Mouse (Mus musculus) v-Abl transformed pro-B cells (cell line): Measurements from ENCODE around the gene Hivep3.

Experiments used
- in situ Hi-C, 2 experiments: fragments of 400-800 bp; cut with MboI; formaldehyde crosslinking; loops; one replicate each; pipeline ENCODE4 v1.15.1; 2025; ENCODE audit not compliant: unreplicated experiment in 2 of 2

Hivep3 gene

DNA sequence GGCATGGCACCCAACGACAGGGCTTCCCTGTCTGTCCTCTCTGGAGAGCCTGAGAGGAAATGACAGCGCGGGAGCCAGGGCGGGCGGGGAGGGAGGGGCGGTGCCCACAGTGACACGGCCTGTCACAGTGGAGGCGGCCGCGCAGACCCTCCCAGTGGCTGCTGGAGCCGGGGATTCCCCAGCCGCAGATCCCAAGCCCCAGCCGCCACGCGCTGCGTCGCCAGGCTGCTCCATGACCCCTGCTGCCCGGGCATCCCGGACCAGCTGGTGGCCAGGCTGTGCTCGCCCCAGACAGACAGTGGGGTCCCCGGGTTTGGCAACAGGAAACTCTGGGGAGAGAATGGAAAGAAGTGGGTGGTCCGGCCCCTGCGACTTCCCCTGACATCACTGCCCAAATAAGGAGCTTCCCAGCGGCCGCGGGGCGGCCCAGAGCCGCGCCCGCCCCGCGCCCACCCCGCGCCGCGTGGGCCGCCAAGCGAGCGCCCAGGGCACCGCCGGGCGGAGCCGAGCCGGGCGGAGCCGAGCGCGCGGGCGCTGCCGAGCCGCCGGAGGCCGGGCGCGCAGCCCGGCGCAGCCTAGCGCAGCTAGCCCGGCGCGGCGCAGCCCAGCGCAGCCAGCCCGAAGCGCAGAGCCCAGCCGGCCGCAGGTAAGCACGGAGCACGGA lies 298.9 kb downstream of the Hivep3 start:
- in situ Hi-C loops = loop anchor here in 1 of 2 experiments (5.0 kb wide), 1 partner anchor 70 kb away; no protein-coding TSS in a partner anchor

GRCm38 (mm10) chr4:120032984-120033355 lies 299.4 kb downstream of the Hivep3 start:
- in situ Hi-C loops = loop anchor here in 1 of 2 experiments (5.0 kb wide), 1 partner anchor 71 kb away; no protein-coding TSS in a partner anchor

DNA sequence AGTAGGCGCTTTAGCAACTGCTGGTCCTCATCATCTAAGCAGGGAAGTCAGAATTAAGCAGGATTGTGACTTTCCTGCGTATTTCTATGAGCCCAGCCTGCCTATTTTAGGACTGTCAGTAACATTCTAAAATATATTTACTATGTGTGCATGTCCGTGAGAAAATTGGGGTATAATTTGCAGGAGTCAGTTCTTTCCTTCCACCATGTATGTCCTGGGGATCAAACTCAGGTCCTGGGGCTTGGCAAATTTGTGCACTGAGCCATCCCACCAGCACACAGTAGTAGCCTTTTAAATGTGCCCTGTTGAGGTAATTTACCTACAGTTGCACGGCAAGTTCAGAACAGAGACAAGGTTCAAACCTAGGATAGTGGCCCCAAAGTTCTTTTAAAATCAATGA lies 302.7 kb downstream of the Hivep3 start:
- in situ Hi-C loops = no loop called here

DNA sequence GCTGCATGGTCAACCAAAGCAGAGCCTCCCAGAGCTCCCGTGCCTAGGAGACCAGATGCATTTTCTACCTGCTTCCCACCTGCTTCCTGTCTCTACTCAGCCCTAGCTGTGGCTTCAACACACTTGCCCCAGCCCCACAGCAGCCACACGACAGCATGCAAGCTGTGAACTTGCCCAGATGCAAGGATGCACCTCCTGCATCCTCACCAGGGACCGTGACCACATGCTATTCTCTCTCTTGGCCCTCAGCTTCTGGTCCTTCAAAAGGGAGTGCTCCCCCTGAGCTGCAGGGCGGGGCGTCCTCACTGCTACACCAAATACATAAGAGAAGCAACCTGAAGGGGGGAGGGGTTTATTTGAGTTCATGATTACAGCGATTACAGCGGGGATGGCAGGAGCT lies 303.4 kb downstream of the Hivep3 start:
- in situ Hi-C loops = no loop called here

- in situ Hi-C loops = no loop called here
These were observed 307.9 kb downstream of the Hivep3 start for GRCm38 (mm10) chr4:120041520-120041919.

GRCm38 (mm10) chr4:120042480-120042879 lies 308.9 kb downstream of the Hivep3 start:
- in situ Hi-C loops = no loop called here

DNA sequence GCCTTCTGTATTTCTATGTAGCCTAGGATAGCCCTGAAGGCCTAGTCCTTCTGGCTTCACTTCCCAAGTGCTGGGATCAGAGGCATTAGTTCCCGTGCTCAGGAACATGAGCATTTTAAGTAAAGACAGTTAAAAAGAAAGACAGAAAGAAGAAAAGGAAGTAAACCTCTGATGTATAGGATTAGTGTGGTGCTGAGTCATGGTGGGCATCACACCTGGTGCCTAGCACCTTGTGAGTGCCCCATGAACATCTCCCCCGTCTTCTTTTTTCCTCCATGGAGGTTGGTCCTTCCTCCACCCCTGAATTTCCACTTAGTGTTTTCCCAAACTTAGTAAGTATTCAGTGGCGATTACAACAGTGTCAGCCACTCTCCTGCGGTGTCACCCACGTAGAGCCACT lies 311.0 kb downstream of the Hivep3 start:
- in situ Hi-C loops = no loop called here

GRCm38 (mm10) chr4:120045131-120045537 lies 311.6 kb downstream of the Hivep3 start:
- in situ Hi-C loops = no loop called here

DNA sequence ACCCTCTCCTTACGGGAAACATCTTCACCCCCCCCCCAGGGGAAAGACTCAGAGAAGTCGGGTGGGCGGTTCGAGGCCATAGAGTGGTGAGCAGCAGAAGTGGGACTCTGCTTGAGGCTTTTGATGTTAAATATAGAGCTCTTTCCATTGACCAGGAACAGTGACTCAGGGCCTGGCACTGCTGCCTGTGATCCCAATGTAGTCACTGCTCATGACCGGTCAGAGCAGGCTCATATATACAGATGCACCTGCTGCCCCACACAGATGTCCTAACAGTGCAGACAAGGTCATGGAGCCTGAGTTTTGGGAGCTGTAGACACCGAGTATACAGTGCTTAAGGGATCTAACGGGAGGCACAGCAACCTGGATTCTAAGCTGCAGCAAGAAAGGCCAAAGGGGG lies 312.3 kb downstream of the Hivep3 start:
- in situ Hi-C loops = no loop called here

DNA sequence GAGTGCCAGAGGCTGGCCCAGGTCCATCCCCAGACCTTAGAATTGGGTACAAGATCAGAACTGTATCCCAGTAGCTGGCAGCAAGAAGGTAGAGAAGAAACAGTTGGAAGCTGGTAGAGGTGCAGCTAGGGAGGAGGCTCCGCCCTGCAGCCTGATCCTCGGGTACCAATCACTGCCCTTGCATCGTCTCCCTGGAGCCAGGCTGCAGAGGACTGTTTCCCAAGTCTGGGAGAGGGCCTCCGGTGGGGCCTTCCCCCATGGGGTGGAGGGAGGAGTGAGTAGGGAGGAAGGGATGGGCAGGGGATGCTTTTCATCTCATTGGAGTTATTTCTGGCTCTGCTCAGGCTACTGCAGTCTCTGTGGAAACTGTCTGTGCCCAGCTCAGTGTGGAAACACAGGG lies 313.5 kb downstream of the Hivep3 start:
- in situ Hi-C loops = no loop called here

DNA sequence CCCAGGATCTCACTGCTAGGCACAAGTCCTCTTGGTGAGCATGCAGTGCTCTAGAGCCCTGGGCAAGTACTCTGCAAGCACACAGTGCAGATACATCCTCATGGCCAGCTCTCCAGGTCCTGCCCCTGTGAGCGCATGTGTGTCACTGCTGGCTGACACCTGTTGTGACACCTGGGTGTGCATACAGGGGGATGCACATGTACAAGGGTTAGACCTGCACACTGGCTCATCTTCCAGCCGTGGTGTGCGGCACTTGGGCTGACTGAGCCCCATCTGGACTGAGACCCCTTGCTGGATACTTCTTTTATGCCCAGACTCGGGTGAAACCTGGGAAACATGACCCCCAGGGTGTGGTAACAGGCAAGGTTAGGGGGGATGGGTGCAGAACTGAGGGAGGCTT lies 314.7 kb downstream of the Hivep3 start:
- in situ Hi-C loops = no loop called here

GRCm38 (mm10) chr4:120049857-120050256 lies 316.3 kb downstream of the Hivep3 start:
- in situ Hi-C loops = loop anchor here (5.0 kb wide), 2 partner anchors 52 to 83 kb away; no protein-coding TSS in a partner anchor

GRCm38 (mm10) chr4:120052481-120052880 lies 318.9 kb downstream of the Hivep3 start:
- in situ Hi-C loops = loop anchor here (5.0 kb wide), 2 partner anchors 50 to 85 kb away; no protein-coding TSS in a partner anchor

GRCm38 (mm10) chr4:120053026-120054005 lies 319.7 kb downstream of the Hivep3 start:
- in situ Hi-C loops = loop anchor here (5.0 kb wide), 2 partner anchors 49 to 86 kb away; no protein-coding TSS in a partner anchor

GRCm38 (mm10) chr4:120054145-120054544 lies 320.6 kb downstream of the Hivep3 start:
- in situ Hi-C loops = loop anchor here (5.0 kb wide), 2 partner anchors 48 to 87 kb away; no protein-coding TSS in a partner anchor

GRCm38 (mm10) chr4:120056451-120056850 lies 322.9 kb downstream of the Hivep3 start:
- in situ Hi-C loops = no loop called here

- in situ Hi-C loops = no loop called here
These were observed 323.9 kb downstream of the Hivep3 start for GRCm38 (mm10) chr4:120057529-120057928.

DNA sequence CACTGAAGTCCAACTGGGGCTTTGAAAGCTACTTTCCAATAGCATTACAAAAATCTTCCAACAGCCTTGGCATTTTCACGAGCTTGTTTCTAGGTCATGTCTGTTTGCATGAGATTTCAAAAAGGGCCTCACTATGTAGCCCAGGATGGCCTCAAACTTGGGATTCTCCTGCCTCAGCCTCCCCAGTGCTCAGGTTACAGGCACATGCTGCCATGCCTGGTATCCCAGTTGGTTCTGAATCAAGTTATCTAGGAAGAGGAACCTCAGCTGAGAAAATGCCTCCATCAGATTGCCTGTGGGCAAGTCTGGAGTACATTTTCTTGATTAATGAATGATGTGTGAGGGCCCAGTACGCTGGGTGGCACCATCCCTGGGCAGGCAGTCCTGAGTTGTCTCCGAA lies 324.6 kb downstream of the Hivep3 start:
- in situ Hi-C loops = no loop called here

DNA sequence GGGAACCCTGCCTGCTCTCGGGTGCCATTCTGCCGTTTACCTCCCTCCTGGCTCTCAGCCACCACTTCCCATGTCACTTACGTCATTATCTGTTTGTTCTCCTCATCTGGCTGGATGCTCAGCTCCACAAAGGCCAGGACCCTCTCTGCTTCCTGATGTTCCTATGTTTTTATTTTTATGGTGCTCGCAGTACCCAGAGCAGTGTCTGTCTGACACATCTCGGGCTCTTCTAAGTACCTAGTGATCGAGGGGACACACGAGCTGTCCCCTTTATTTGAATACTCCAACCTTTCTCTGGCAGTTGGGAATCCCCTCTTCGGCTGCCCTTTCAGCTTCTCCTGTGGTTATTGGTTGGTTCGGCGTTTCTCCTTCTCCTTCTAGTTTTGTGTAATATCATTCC lies 325.2 kb downstream of the Hivep3 start:
- in situ Hi-C loops = no loop called here

DNA sequence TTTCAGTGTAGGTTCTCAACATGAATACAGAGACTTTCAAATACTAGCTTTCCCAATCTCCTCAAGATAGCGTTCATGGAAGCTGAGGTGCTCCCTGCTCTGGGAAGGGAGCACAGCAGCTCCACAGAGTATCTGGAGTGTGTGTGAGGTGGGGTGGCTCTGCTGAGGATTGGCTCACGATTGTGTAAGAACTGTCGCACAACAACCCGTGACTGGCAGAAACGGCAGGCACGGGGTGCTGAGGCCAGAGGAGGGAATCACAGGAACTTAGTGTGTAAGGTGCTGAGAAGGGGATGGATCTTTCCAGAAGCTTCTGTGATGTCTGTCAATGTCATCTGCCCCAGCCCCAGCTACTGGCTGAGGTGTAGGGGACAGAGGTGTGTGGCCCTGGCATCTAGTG lies 328.1 kb downstream of the Hivep3 start:
- in situ Hi-C loops = no loop called here

- in situ Hi-C loops = no loop called here
These were observed 328.6 kb downstream of the Hivep3 start for GRCm38 (mm10) chr4:120062198-120062597.
